Mouse (Mus musculus) testis, postnatal 14 days (tissue): ENCODE data around the gene Dusp22.
A peak's percentile ranks its signal among the peaks of the same experiment; 100 is the strongest.

Experiments
- DNase-seq: peaks from one replicate; pipeline ENCODE4 v3.0.0; 2021; ENCODE audit warnings: low spot score

Gene Dusp22

DNA sequence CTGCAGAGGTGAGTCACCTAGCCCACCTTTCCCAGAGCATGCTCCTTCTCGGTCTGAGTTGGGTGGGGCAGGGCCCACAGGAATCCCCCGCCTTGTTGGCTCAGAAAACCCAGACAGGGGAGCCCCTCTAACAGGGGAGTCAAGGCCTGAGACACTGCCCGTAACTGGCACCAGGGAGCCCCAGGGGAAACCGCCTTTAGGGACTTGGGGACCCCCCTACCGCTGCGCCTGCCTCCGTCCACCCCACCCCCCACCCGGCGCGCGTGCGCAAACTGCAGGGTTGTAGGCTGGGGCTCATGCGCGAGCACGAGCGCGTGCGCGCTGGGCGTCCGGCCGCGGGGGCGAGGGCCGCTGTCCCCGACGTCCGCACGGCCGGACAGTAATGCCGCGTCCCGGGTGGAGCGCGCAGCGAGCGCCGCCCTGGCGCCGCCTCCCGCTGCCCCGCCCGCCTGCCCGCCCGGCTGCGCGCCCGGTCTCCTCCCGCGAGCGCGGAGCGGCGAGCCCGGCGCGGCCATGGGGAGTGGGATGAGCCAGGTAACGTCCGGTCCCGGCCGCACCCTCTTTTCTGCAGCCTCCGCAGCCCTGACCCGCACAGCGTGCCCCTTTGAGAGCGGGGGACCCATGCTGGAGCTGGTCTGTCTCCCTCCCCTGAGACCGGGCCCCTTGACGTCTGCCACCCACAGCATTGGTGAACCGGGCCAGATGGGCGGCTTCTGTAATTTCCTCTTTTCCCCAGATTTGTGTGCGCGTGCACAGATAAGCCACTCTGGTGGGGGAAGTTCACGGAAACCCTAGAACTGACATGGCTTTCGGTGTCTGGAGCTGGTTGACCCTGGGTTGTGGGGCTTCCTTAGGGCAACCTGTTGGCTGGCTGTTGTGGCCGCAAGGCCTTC is at the start of gene Dusp22:
TSS of gene Dusp22 (plus strand) at position 387 of the 893 bp plus-strand sequence.
- DNase-seq: peak; percentile 85

GRCm38 (mm10) chr13:30612079-30612794 is 47.6 kb upstream of the Dusp22 start:
- DNase-seq: no peak

- DNase-seq: no peak
Observed at GRCm38 (mm10) chr13:30619684-30620083, 40.1 kb upstream of the Dusp22 start.

DNA sequence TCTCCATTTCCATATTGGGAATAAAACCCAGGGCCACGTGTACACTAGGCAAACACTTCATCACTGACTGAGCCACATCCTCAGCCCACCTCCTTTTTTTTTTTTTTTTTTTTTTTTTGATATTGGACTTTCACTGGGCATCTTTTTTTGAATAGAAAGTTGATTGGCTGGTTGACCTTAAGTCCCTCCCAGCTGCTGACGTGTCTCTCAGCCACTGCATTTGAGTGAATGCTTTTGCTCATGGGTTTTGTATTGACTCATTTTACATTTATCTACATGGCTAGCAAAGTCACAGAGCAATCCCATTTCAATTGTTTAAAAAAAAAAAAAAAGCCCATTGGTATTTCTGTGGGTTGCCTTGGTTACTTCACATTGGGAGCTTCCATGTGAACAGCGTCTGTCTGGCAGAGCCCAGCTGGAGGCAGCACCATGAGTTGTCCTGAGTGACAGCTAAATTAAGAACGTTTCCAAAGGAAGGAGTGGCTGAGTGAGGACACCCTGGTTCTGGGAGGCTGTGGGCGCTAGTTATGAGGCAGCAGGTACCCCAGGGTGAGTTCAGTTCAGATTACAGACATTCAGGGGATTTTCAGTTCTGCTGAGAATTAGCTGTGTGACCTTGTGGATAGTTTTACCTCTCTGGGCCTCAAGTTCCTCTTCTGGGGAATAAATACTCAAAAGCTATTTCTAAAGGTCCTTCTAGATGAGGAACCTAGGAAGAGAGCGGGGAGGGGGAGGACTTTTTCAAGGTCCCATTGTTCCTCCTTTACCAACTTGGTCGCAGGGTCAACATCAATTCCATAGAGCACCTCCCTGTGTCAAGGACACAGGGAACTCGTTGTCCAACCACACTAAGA is 31.4 kb upstream of the Dusp22 start:
- DNase-seq: no peak

GRCm38 (mm10) chr13:30629794-30630410 is 29.9 kb upstream of the Dusp22 start:
- DNase-seq: no peak

- no peak for DNase-seq
Observed at GRCm38 (mm10) chr13:30632998-30633397, 26.8 kb upstream of the Dusp22 start.

DNA sequence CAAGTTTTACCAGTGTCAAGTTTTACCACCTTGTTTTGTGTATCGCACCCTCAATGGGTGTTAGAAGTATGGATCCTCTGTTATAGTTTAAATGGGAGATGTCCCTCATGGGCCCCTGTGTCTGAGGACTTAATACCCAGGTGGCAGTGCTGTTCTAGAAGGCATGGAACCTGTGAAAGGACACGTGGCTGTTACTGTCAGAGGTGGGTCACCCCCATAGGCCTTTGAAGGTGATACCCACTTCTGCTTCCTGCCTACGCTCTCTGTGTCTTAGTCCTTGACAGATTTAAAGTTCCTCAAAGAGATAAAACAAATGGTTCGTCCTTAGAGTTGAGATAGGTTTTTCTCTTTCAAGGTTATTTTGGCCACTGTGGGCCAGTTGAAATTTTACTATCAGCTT is 23.3 kb upstream of the Dusp22 start:
- DNase-seq: no peak

DNA sequence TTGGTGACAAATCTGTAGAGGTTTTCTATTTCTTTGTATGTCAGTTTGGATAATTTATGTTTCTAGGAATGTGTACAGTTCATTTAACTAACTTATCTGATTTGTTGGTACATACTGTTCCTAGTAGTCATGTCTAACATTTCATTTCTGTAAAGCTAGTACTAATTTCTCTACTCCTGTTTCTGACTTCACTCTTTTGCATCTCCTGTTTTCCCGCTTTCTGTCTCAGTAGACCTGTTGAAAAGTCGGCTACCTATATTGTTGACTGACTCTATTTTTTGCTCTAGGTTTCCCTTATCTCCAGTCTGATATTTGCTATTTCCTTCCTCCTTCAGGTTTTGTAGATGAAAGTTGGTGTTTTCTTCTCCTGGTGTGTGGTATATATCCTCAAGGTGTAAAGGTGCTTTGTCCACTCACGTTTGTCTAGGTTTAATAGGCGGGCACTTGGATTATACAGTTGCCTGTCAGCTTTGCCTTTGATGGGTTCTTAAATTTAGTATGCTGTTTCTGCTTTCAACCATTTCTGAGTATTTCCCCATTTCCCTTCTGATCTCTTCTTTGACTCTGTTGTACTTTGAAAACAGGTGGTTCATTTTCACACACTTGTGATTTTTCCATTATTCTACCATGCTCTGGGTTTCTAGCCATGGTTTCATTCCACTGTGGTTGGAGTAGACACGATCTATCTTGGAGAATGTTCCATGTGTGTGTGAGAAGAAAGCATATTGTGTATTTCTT is 21.3 kb upstream of the Dusp22 start:
- no peak for DNase-seq

- DNase-seq: no peak
Observed at GRCm38 (mm10) chr13:30642053-30642452, 17.7 kb upstream of the Dusp22 start.

- no peak for DNase-seq
Observed at GRCm38 (mm10) chr13:30648461-30648860, 11.3 kb upstream of the Dusp22 start.

DNA sequence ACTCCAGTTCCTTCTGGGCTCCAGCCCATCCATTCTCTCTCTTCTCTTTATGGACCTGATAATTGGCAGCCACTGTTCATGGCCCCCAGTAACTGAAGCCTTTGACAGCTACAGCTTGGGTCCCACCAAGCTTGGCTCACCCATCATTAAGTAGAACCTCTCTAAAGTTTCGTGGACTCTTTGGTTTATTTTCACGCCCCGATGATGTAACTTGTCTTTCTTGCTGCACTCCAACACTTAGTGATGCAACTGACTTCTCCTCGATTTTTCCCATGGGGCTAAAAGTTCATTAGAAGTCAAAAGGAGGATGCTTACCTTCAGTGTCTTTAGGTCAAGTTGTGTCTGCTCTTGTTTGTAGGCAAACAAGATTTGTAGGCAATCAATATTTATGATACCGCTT is 10.6 kb upstream of the Dusp22 start:
- DNase-seq: no peak

- DNase-seq: no peak
Observed at GRCm38 (mm10) chr13:30650684-30651083, 9.1 kb upstream of the Dusp22 start.

DNA sequence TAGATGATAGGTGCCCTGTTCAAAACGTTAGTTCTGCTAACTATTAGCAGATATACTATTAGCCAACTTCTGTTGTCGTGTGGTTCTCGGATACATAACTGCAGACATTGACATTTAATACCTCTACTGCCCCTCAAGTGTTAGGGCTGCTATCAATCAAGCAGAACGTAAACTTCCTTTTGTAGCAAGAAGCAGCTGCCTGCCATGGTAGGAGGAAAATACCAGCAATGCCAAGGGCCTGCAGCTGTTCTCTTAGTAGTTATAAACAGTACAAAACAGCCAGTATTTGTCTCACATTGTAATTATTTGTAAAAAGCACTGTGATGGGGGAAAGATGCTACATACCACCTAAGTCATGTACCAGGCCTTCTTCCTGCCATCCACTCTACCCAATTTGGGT is 6.7 kb upstream of the Dusp22 start:
- no peak for DNase-seq

DNA sequence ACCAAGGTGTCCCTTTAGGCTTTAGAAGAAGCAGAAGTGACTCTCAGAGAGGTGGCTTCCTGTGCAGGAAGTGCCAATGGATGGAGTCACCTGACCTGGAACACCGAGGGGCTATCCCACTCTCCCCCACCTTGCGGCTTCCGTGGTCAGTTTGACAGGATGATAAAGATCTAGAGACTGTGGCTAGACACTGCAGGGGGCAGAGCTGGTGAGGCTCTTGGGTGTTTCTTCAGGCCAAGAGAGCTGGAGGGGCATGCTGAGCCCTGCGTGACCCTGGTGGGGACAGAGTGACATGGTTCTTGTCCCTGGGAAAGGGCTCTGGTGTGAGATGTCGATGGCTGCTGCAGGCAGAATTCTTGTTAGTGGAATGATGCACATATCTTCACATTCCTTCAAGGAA is 5.3 kb upstream of the Dusp22 start:
- DNase-seq: no peak

GRCm38 (mm10) chr13:30656909-30657308 is 2.9 kb upstream of the Dusp22 start:
- no peak for DNase-seq

DNA sequence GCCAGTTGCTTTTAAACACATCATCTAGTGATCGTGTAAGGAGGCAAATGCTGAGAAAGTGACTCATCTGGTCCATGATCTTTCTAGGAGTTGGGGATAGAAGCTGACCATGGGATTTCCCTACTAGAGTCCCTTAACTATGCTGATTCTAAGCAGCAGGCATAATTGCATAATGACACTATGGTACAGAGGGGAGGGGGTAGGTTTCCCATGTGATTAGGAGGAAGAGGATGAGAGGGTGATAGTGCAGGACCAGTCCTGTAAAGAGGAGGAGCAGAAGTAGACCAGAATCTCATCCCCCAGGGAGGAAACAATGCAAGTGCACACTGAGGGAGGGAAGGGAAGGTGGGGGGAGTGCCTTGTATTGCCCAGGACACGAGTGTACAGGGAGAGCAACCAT is 2.0 kb upstream of the Dusp22 start:
- no peak for DNase-seq

GRCm38 (mm10) chr13:30658201-30658996 is 1.4 kb upstream of the Dusp22 start:
- DNase-seq: no peak

- no peak for DNase-seq
Observed at GRCm38 (mm10) chr13:30665261-30665660, 5.5 kb downstream of the Dusp22 start.

DNA sequence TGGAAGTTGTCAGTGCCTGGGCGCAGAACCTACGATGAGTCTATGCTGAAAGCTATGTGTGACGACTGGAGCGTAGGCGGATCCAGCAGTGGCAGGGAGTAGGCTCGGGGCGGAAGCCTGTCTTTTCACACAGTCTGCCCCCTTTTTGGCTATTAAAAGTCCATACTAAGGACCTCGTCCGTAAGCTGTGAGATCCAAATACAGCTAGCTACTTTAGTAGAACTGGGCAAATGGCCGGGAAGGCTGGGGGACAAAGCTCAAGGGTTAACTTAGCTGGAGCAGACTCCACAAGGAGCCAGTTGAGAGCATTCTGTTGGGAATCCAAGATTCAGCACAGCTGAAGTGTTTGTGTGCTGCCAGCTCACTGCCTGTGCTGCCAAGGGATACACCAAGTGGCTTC is 6.7 kb downstream of the Dusp22 start:
- DNase-seq: no peak

DNA sequence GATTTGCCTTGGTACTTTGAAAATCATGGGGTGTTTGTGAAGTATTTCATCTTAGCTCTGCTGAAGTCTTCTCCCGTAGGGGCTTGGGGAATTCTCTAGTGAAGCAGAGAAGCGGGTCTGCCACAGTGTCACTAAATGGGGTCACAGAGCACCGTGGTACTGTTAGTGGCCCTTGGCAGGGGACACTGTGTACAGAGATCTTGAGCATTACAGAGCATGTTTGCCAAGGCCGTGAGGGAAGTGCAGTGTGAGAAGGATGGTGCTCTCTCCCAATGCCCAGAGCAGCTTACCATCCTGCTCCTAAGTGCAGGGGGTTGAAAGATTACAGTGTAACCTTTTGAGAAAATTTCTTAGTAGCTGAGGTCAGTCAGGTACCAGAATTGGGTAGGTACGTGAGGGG is 8.5 kb downstream of the Dusp22 start:
- no peak for DNase-seq
